Mouse (Mus musculus): ENCODE measurements at regions not wholly inside any gene's neighbourhood (a gene's known extent, or its start where the extent isn't known, plus 50 kb on each side); places are given as distances from the start of the nearest gene placed in this dataset.

GRCm38 (mm10) chr12:110157998-110158747 lies 120.7 kb upstream of the Dio3 start:
- TF ChIP-seq GATA1 (IDR thresholded peaks at IDR 0.05; ENCODE audit: borderline replicate concordance, low read length): no peak
- no peak for TF ChIP-seq FLI1 (IDR thresholded peaks at IDR 0.05; ENCODE audit: low read length)
